Mouse (Mus musculus) naive thymus-derived CD4-positive, alpha-beta T cell, adult 2 months (primary cell): ENCODE measurements at regions not wholly inside any gene's neighbourhood (a gene's known extent, or its start where the extent isn't known, plus 50 kb on each side); places are given as distances from the start of the nearest gene placed in this dataset.
"Not testable (repeated sequence)": the region's sequence is repeated elsewhere in the genome, so short reads cannot be mapped to it uniquely, and the experiment has no call there.

ENCODE experiments used
- DNase-seq: peaks from one replicate; pipeline ENCODE4 v3.0.0-alpha.2; 2011; ENCODE audit warnings: low read depth

GRCm38 (mm10) chr12:20196386-20196785, 242.1 kb downstream of the Gm21863 start:
- not testable (repeated sequence) for DNase-seq

DNA sequence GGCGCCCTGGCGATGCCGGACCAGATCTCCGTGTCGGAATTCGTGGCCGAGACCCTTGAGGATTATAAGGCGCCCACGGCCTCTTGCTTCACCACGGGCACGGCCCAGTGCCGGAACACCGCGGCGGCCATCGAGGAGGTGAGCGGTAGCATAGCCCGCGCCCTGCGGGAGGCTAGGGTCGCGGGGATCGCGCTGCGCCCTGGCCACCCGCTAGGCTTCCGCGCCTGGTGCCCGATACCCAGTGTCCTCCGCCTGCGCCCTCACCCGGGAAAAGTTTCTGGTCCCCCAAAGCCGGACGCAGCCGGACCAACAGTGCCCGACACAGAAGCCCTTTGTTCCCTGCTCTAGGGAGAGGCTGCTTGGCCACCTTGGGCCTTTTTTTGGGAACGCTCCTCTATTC, 242.6 kb downstream of the Gm21863 start:
- not testable (repeated sequence) for DNase-seq

- not testable (repeated sequence) for DNase-seq
Observed at GRCm38 (mm10) chr12:20223921-20224320, 269.6 kb downstream of the Gm21863 start.

DNA sequence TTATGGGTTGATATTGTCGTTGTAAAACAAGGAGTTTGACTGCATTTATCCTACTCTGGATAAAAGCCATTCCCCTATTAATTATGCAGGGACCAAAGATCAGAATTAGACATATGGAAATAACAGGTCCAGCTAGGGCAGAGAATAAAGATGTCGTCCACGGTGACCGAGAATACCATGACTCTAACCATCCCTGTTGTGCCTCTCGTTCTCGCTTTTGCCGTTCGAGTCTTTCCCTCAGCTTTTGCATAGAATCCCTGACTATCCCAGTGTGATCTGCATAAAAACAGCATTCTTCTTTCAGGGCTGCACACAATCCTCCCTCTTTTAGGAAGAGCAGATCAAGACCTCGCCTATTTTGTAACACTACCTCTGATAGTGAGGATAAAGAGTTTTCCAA, 272.5 kb downstream of the Gm21863 start:
- peak; percentile 1 for DNase-seq

DNA sequence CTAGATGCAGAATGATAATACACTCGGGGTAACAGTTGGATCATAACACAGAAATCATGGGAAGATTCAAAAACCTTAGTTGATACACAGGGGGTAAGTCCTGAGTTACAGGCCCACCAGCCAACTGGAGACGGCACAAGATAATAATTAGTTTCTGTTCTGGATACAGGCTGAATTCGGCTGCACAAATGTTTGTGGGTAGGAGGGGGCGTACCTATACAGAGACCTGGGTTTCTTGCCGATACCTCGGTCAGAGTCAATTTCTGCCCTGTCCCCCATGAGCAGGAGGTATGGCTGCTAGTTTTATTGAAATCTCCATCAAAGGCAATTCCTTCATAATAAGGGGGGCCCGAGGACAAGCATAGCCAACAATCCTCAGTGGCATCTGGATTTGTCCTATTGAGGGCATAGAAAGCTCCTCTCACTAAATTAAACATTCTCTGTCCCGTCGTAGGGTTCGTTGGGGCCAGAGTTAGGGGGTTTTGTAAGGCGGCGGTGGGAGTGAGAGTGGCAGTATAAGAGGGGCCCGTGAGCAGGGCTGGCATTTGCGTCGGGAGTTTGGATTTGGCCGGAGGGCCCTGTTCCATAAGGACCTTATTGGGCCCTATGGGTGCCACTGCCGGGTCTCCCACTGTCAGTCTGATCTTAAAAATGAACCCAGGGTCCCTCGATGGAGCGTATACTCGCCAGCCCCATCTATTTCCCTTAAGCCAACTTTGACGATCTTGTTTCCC, 273.3 kb downstream of the Gm21863 start:
- peak; percentile 0 for DNase-seq

DNA sequence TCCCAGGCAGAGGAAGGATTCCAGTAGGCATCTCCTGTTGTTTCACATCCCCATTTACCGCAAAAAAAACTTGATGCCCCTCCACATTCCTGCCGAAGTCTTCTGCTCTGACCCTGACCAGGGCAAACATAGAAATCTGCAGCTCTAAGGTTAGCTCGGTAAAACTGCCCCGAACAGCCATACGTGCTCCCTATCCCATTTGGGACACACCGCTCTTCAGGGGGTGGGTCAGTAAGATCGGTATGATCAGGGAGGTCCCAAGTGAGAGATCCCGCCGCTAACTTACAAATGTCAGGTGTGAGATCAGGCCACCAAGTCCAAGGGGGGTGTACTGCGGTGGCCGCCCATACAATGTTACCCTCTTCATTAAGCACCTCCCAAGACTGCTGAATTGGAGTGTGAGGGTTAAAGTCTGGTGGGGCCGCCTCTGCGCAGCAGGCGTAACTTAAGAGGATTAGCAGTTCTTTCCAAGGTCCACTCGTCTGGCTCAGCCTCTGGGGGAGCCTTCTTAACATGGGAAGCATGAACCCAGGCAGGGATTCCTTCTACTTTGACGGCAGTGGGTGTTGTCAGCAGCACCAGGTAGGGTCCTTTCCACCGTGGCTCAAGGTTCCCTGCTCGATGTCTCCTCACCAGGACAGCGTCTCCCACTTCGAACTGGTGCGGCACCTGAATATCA, 274.2 kb downstream of the Gm21863 start:
- peak; percentile 4 for DNase-seq

- peak; percentile 0 for DNase-seq
Observed at GRCm38 (mm10) chr12:20229441-20229840, 275.1 kb downstream of the Gm21863 start.

- DNase-seq: peak; percentile 1
Observed at GRCm38 (mm10) chr12:20230141-20230892, 276.0 kb downstream of the Gm21863 start.

- DNase-seq: peak; percentile 9
Observed at GRCm38 (mm10) chr12:20230893-20231235, 276.6 kb downstream of the Gm21863 start.

DNA sequence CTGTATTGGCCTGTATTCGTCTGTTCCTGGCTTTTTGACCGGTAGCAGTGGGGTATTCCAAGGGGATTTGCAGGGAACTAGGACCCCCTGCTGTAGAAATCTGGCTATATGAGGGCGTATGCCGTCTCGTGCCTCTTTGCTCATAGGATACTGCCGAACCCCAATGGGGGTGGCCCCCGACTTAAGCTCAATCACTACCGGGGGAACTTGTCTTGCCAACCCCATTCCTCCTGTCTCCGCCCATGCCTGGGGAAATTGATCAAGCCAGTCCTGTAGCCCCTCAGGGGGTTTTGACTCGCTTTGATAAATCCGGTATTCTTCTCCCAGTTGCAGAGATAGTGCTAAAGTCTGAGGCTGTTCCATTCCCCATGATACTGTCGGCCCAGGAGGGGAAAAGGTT, 277.2 kb downstream of the Gm21863 start:
- DNase-seq: peak; percentile 5

DNA sequence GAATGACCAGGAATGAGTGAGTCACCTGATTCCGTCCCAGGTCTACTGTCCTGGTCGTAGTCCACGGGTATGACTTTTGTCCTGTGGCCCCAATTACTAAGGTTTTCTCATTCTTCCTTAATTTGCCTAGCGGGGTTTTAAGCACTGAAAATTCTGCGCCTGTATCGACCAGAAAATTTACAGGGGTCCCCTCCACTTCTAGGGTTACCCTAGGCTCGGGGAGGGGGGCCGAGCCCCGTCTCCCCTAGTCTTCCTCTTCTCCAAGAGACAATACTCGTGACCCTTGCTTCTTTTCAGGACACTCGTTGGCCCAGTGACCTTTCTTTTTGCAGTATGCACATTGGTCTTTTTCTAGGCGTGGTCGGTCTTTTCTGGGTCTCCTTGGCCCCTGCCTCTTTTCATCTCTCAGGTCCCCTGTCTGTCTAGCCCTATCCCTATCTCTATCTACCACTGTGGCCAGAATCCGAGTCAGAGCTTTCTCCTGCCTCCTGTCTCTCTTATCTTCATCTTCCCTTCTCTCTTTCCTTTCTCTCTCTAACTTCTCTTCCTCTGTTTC, 277.8 kb downstream of the Gm21863 start:
- peak; percentile 2 for DNase-seq

- DNase-seq: peak; percentile 2
Observed at GRCm38 (mm10) chr12:20232746-20233453, 278.6 kb downstream of the Gm21863 start.

DNA sequence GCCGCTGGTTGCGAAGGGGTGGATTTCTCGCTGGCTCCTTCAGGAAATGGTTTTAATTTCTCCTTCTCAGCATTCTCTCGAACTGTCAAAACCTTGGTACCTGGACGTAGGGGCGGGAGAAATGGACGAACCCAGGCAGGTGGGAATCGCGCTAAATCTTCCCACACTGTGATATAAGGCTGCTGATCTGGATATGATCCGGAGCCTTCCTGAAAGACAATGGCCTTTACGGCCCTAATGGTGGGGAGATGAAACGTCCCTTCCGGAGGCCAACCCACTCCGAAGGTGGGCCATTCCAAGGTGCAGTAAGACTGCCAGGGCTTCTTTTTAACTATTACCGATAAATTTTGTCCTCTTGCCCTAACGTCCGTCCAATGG, 279.1 kb downstream of the Gm21863 start:
- DNase-seq: peak; percentile 2

GRCm38 (mm10) chr12:20233871-20234307, 279.6 kb downstream of the Gm21863 start:
- DNase-seq: peak; percentile 3
